Mouse (Mus musculus): ENCODE results near the gene Peli1.

Gene Peli1

GRCm38 (mm10) chr11:21092621-21093020, 1.5 kb downstream of the Peli1 start:
- no peak for DNase-seq (ENCODE audit: low read depth, low spot score)

GRCm38 (mm10) chr11:21093081-21093815, 2.2 kb downstream of the Peli1 start:
- no peak for DNase-seq (ENCODE audit: low read depth, low spot score)

- no peak for DNase-seq (ENCODE audit: low read depth, low spot score)
Measured at GRCm38 (mm10) chr11:21096590-21096989, 5.5 kb downstream of the Peli1 start.

GRCm38 (mm10) chr11:21098457-21098856, 7.4 kb downstream of the Peli1 start:
- DNase-seq (ENCODE audit: low read depth, low spot score) = no peak

- no peak for DNase-seq (ENCODE audit: low read depth, low spot score)
Measured at GRCm38 (mm10) chr11:21100704-21101103, 9.6 kb downstream of the Peli1 start.

GRCm38 (mm10) chr11:21101286-21101685, 10.2 kb downstream of the Peli1 start:
- no peak for DNase-seq (ENCODE audit: low read depth, low spot score)

GRCm38 (mm10) chr11:21102273-21103005, 11.3 kb downstream of the Peli1 start:
- DNase-seq (ENCODE audit: low read depth, low spot score) = no peak

- DNase-seq (ENCODE audit: low read depth, low spot score) = no peak
Measured at GRCm38 (mm10) chr11:21103186-21103585, 12.1 kb downstream of the Peli1 start.

GRCm38 (mm10) chr11:21105393-21105792, 14.3 kb downstream of the Peli1 start:
- no peak for DNase-seq (ENCODE audit: low read depth, low spot score)

GRCm38 (mm10) chr11:21107120-21107519, 16.0 kb downstream of the Peli1 start:
- no peak for DNase-seq (ENCODE audit: low read depth, low spot score)

GRCm38 (mm10) chr11:21109279-21109678, 18.2 kb downstream of the Peli1 start:
- no peak for DNase-seq (ENCODE audit: low read depth, low spot score)

GRCm38 (mm10) chr11:21114516-21114915, 23.4 kb downstream of the Peli1 start:
- DNase-seq (ENCODE audit: low read depth, low spot score) = no peak

GRCm38 (mm10) chr11:21115804-21116203, 24.7 kb downstream of the Peli1 start:
- no peak for DNase-seq (ENCODE audit: low read depth, low spot score)

- DNase-seq (ENCODE audit: low read depth, low spot score) = no peak
Measured at GRCm38 (mm10) chr11:21116623-21117295, 25.7 kb downstream of the Peli1 start.

- no peak for DNase-seq (ENCODE audit: low read depth, low spot score)
Measured at GRCm38 (mm10) chr11:21121737-21122136, 30.6 kb downstream of the Peli1 start.

- no peak for DNase-seq (ENCODE audit: low read depth, low spot score)
Measured at GRCm38 (mm10) chr11:21122399-21122798, 31.3 kb downstream of the Peli1 start.

GRCm38 (mm10) chr11:21131692-21132091, 40.6 kb downstream of the Peli1 start:
- DNase-seq (ENCODE audit: low read depth, low spot score) = no peak

GRCm38 (mm10) chr11:21134875-21135451, 43.9 kb downstream of the Peli1 start:
- DNase-seq (ENCODE audit: low read depth, low spot score) = no peak

GRCm38 (mm10) chr11:21139453-21139852, 48.4 kb downstream of the Peli1 start:
- DNase-seq (ENCODE audit: low read depth, low spot score) = no peak

- DNase-seq (ENCODE audit: low read depth, low spot score) = no peak
Measured at GRCm38 (mm10) chr11:21141242-21141641, 50.2 kb downstream of the Peli1 start.

- DNase-seq (ENCODE audit: low read depth, low spot score) = no peak
Measured at GRCm38 (mm10) chr11:21141755-21142154, 50.7 kb downstream of the Peli1 start.

- no peak for DNase-seq (ENCODE audit: low read depth, low spot score)
Measured at GRCm38 (mm10) chr11:21149476-21149875, 58.4 kb downstream of the Peli1 start.
